16 mouse cellular contexts compared by ENCODE assay signal in the genomic region with DNA sequence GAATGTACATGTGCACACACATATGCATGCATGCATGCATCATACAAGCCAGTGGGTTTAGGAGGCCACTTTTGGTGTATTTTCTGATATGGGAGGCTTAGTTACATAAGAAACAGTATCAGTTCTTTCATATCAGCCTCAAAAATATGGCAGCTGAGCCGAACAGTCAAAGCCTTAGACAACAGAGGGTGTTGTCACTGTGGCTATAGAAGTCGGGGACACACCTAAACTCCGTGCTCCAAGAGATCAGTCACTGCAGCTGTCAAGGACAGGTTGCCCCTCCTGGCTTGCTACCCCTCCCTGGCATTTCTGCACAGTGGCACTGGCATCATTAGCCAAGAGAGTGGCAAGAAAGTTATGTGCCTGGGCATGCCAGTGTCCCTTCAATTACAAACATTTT.
"Had no signal": no experiment of that assay in that cellular context is flagged by ENCODE, and none has a peak within 500 bp of the region (broad histone marks: within the 10 kb centered on the region; RNA-seq: fewer than 3 reads in every experiment).

No protein-coding gene starts in this region.

- H3K4me1 ChIP-seq: limb, embryonic 12.5 days; limb, embryonic 15.5 days; midbrain, embryonic 12.5 days; midbrain, embryonic 15.5 days; neural tube, embryonic 12.5 days; neural tube, embryonic 15.5 days had no signal

- ATAC-seq: lung, postnatal 0 days; midbrain, embryonic 15.5 days had no signal

- H3K9me3 ChIP-seq: limb, embryonic 12.5 days; limb, embryonic 15.5 days; midbrain, embryonic 12.5 days; midbrain, embryonic 15.5 days; neural tube, embryonic 12.5 days; neural tube, embryonic 15.5 days had no signal

- DNase-seq: kidney, adult 18-20 months; kidney, adult 9 months; kidney, postnatal 14 days; kidney, postnatal 4 days; left cerebral cortex, postnatal 4 days; lung, embryonic 14.5 days; right cerebral cortex, postnatal 25 days; spleen, adult 18-20 months; thymus, postnatal 25 days had no signal

- H3K27ac ChIP-seq: limb, embryonic 12.5 days; limb, embryonic 15.5 days; midbrain, embryonic 12.5 days; midbrain, embryonic 15.5 days; neural tube, embryonic 12.5 days; neural tube, embryonic 15.5 days had no signal

- H3K27me3 ChIP-seq: limb, embryonic 12.5 days; limb, embryonic 15.5 days; midbrain, embryonic 12.5 days; midbrain, embryonic 15.5 days; neural tube, embryonic 12.5 days; neural tube, embryonic 15.5 days had no signal

- H3K4me3 ChIP-seq: limb, embryonic 12.5 days; limb, embryonic 15.5 days; midbrain, embryonic 12.5 days; midbrain, embryonic 15.5 days; neural tube, embryonic 12.5 days; neural tube, embryonic 15.5 days had no signal

- H3K36me3 ChIP-seq: neural tube, embryonic 12.5 days; neural tube, embryonic 15.5 days had no signal

- H3K9ac ChIP-seq: limb, embryonic 12.5 days; limb, embryonic 15.5 days; lung, embryonic 14.5 days; midbrain, embryonic 12.5 days; midbrain, embryonic 15.5 days; neural tube, embryonic 12.5 days; neural tube, embryonic 15.5 days had no signal

- H3K4me2 ChIP-seq: limb, embryonic 12.5 days; limb, embryonic 15.5 days; lung, embryonic 14.5 days; midbrain, embryonic 12.5 days; midbrain, embryonic 15.5 days; neural tube, embryonic 12.5 days; neural tube, embryonic 15.5 days had no signal
